Mouse (Mus musculus) CH12.LX (cell line): ENCODE measurements at regions not wholly inside any gene's neighbourhood (a gene's known extent, or its start where the extent isn't known, plus 50 kb on each side); places are given as distances from the start of the nearest gene placed in this dataset.

ENCODE experiments used
- DNase-seq: peaks from one replicate; pipeline ENCODE4 v3.0.0-alpha.2; 2013; ENCODE audit errors: extremely low read depth
- H3K27ac ChIP-seq: 2 replicates; pipeline ENCODE4 v1.5.1; 2012; ENCODE audit warnings: low read depth, mild to moderate bottlenecking, control low read depth, moderate library complexity; ENCODE audit not compliant: insufficient read depth
- H3K27me3 ChIP-seq: replicated peaks from 2 replicates; pipeline ENCODE3; 2012; ENCODE audit warnings: inconsistent platforms
- H3K36me3 ChIP-seq, 2 experiments: replicated peaks in 1 of 2; 2 replicates each; pipeline versions ENCODE3 to v1.6.1; 2012; ENCODE audit warnings: inconsistent platforms in 1 of 2, low read length in 1 of 2, mild to moderate bottlenecking in 1 of 2, mixed read lengths in 1 of 2, moderate library complexity in 1 of 2; ENCODE audit not compliant: control insufficient read depth in 1 of 2, insufficient read depth in 1 of 2
- H3K4me1 ChIP-seq, 2 experiments: 2 replicates each; pipeline ENCODE4 v1.6.1; 2012; ENCODE audit warnings: inconsistent platforms in 1 of 2, moderate library complexity in 1 of 2; ENCODE audit not compliant: insufficient read depth in 2 of 2, control insufficient read depth in 1 of 2
- H3K4me2 ChIP-seq: 2 replicates; pipeline ENCODE4 v1.6.1; 2012; ENCODE audit warnings: low read depth, mild to moderate bottlenecking, control low read depth; ENCODE audit not compliant: poor library complexity, insufficient read depth, severe bottlenecking
- H3K4me3 ChIP-seq, 3 experiments: fragments of 150-350 bp in 1 of 3; sonication (generic) in 1 of 3; replicated peaks in 1 of 3; 2 replicates each; pipeline versions ENCODE3 to v1.5.1; 2011 to 2012; ENCODE audit warnings: low read depth in 2 of 3, low read length in 2 of 3, mild to moderate bottlenecking in 2 of 3, moderate library complexity in 2 of 3, control low read depth in 1 of 3, improper control_type of control experiment in 1 of 3, inconsistent platforms in 1 of 3, mixed read lengths in 1 of 3; ENCODE audit not compliant: poor library complexity in 1 of 3
- H3K79me2 ChIP-seq: replicated peaks from 2 replicates; pipeline ENCODE4 v1.6.1; 2012; ENCODE audit warnings: mild to moderate bottlenecking, moderate library complexity; ENCODE audit not compliant: control insufficient read depth, poor library complexity, insufficient read depth, severe bottlenecking; ENCODE audit errors: extremely low read depth
- H3K9ac ChIP-seq: 2 replicates; pipeline ENCODE4 v1.6.1; 2012; ENCODE audit warnings: low read depth, mild to moderate bottlenecking, control low read depth, moderate library complexity; ENCODE audit not compliant: insufficient read depth
- H3K9me3 ChIP-seq: replicated peaks from 2 replicates; pipeline ENCODE3; 2012; ENCODE audit warnings: low read length, inconsistent platforms, mixed read lengths
- BHLHE40 ChIP-seq: IDR thresholded peaks from 2 replicates; pipeline ENCODE4 v1.6.1; 2011; ENCODE audit warnings: mild to moderate bottlenecking, low read depth, low read length, improper control_type of control experiment
- CHD2 ChIP-seq: IDR thresholded peaks from 2 replicates; pipeline ENCODE4 v1.6.1; 2011; ENCODE audit warnings: low read length, improper control_type of control experiment
- ELF1 ChIP-seq: IDR thresholded peaks from 2 replicates; pipeline ENCODE4 v1.6.1; 2014; ENCODE audit warnings: low read depth, mild to moderate bottlenecking, inconsistent platforms, low read length, improper control_type of control experiment
- ETS1 ChIP-seq: conservative IDR thresholded peaks from 2 replicates; pipeline ENCODE4 v1.6.1; 2012; ENCODE audit warnings: low read depth, mild to moderate bottlenecking, inconsistent platforms, low read length, improper control_type of control experiment, moderate library complexity
- GABPA ChIP-seq: IDR thresholded peaks from 2 replicates; pipeline ENCODE4 v1.6.1; 2012; ENCODE audit warnings: low read depth, low read length, improper control_type of control experiment, inconsistent platforms; ENCODE audit not compliant: insufficient replicate concordance
- HCFC1 ChIP-seq: IDR thresholded peaks from 2 replicates; pipeline ENCODE4 v1.6.1; 2012; ENCODE audit warnings: low read depth, mild to moderate bottlenecking, inconsistent platforms, low read length, improper control_type of control experiment
- IRF4 ChIP-seq: IDR thresholded peaks from 2 replicates; pipeline ENCODE4 v1.6.1; 2014; ENCODE audit warnings: low read depth, mild to moderate bottlenecking, inconsistent platforms, low read length, improper control_type of control experiment
- JUND ChIP-seq: conservative IDR thresholded peaks from 2 replicates; pipeline ENCODE4 v1.6.1; 2011; ENCODE audit warnings: low read depth, low read length, improper control_type of control experiment
- MAFK ChIP-seq: IDR thresholded peaks from 2 replicates; pipeline ENCODE4 v1.6.1; 2011; ENCODE audit warnings: low read length, improper control_type of control experiment; ENCODE audit not compliant: insufficient replicate concordance
- MAZ ChIP-seq: IDR thresholded peaks from 2 replicates; pipeline ENCODE4 v1.6.1; 2012; ENCODE audit warnings: low read depth, mild to moderate bottlenecking, inconsistent platforms, low read length, improper control_type of control experiment, moderate library complexity
- MXI1 ChIP-seq: IDR thresholded peaks from 2 replicates; pipeline ENCODE4 v1.6.1; 2011; ENCODE audit warnings: mild to moderate bottlenecking, low read depth, low read length, improper control_type of control experiment
- NELFE ChIP-seq: IDR thresholded peaks from 2 replicates; pipeline ENCODE4 v1.6.1; 2011; ENCODE audit warnings: low read depth, low read length, improper control_type of control experiment
- NRF1 ChIP-seq: IDR thresholded peaks from 2 replicates; pipeline ENCODE4 v1.6.1; 2014; ENCODE audit warnings: low read depth, mild to moderate bottlenecking, inconsistent platforms, low read length, improper control_type of control experiment, moderate library complexity
- PAX5 ChIP-seq: IDR thresholded peaks from 2 replicates; pipeline ENCODE4 v1.6.1; 2012; ENCODE audit warnings: low read length, inconsistent platforms, mixed read lengths
- POLR2AphosphoS2 ChIP-seq: IDR thresholded peaks from 2 replicates; pipeline ENCODE4 v1.6.1; 2011; ENCODE audit warnings: low read depth, low read length, improper control_type of control experiment
- RAD21 ChIP-seq: IDR thresholded peaks from 2 replicates; pipeline ENCODE4 v1.6.1; 2011; ENCODE audit warnings: low read depth, mild to moderate bottlenecking, low read length, improper control_type of control experiment, moderate library complexity
- RCOR1 ChIP-seq: conservative IDR thresholded peaks from 2 replicates; pipeline ENCODE4 v1.6.1; 2012; ENCODE audit warnings: low read depth, mild to moderate bottlenecking, inconsistent platforms, low read length, improper control_type of control experiment
- TCF12 ChIP-seq: IDR thresholded peaks from 2 replicates; pipeline ENCODE4 v1.6.1; 2014; ENCODE audit warnings: low read depth, mild to moderate bottlenecking, inconsistent platforms, low read length, improper control_type of control experiment
- USF1 ChIP-seq: IDR thresholded peaks from 2 replicates; pipeline ENCODE4 v1.6.1; 2014; ENCODE audit warnings: low read depth, mild to moderate bottlenecking, inconsistent platforms, low read length, improper control_type of control experiment
- ZC3H11A ChIP-seq: IDR thresholded peaks from 2 replicates; pipeline ENCODE4 v1.6.1; 2012; ENCODE audit warnings: low read depth, mild to moderate bottlenecking, inconsistent platforms, low read length, improper control_type of control experiment
- ZMIZ1 ChIP-seq: IDR thresholded peaks from 2 replicates; pipeline ENCODE4 v1.6.1; 2012; ENCODE audit warnings: low read depth, mild to moderate bottlenecking, inconsistent platforms, low read length, improper control_type of control experiment
- dilution Hi-C: fragments of 300-500 bp; cut with MboI; formaldehyde crosslinking; loops from 2 replicates; pipeline ENCODE4 v1.14.3; 2020; ENCODE audit warnings: low sequenced_read_pairs; ENCODE audit not compliant: extremely low pct_unique_long_range_greater_than_20kb, extremely low pct_ligation_motif_present
- in situ Hi-C: fragments of 300-500 bp; cut with MboI; formaldehyde crosslinking; loops from 3 replicates; pipeline ENCODE4 v1.14.3; 2019; ENCODE audit warnings: low sequenced_read_pairs, low pct_ligation_motif_present, low pct_unique_long_range_greater_than_20kb, mixed read lengths

- no peak for DNase-seq
- no peak overlapping the region for H3K4me3 ChIP-seq
- H3K9ac ChIP-seq = no peak overlapping the region
- peaks cover 2 to 34% of the 10 kb centered on the region in 2 experiments for H3K4me1 ChIP-seq
- H3K27me3 ChIP-seq = no peaks in the 10 kb centered on the region
- no peak for TF ChIP-seq TCF12
- no peak for TF ChIP-seq BHLHE40
- no peak for TF ChIP-seq MAZ
- no peak for TF ChIP-seq MAFK
- TF ChIP-seq POLR2AphosphoS2 = no peak
- TF ChIP-seq PAX5 = no peak
- TF ChIP-seq HCFC1 = no peak
- TF ChIP-seq ZMIZ1 = no peak
- TF ChIP-seq IRF4 = no peak
- TF ChIP-seq RCOR1 = no peak
- TF ChIP-seq JUND = no peak
- no peak for TF ChIP-seq ETS1
- TF ChIP-seq RAD21 = no peak
- no peak for TF ChIP-seq GABPA
- dilution Hi-C loops (no loop called here), in situ Hi-C loops (no loop called here)
- no peak overlapping the region for H3K4me2 ChIP-seq
- H3K9me3 ChIP-seq = no peaks in the 10 kb centered on the region
- peaks cover 0 to 3% of the 10 kb centered on the region in 2 experiments for H3K36me3 ChIP-seq
- H3K79me2 ChIP-seq = no peaks in the 10 kb centered on the region
- no peak overlapping the region for H3K27ac ChIP-seq
Observed at GRCm38 (mm10) chr1:59413264-59413663, 69.0 kb upstream of the Fzd7 start.

- Histone ChIP-seq H3K27me3 (no peaks in the 10 kb centered on the region), H3K9me3 (no peaks in the 10 kb centered on the region), H3K36me3 (peaks cover 0 to 3% of the 10 kb centered on the region in 2 experiments), H3K4me1 (peaks cover 6 to 46% of the 10 kb centered on the region in 2 experiments), H3K27ac (no peak overlapping the region), H3K4me2 (no peak overlapping the region), H3K9ac (no peak overlapping the region), H3K79me2 (no peaks in the 10 kb centered on the region), H3K4me3 (no peak overlapping the region)
- in situ Hi-C loops (no loop called here), dilution Hi-C loops (no loop called here)
- TF ChIP-seq USF1 (no peak), MXI1 (no peak), NRF1 (no peak), CHD2 (no peak), ZC3H11A (no peak), NELFE (no peak), ELF1 (no peak)
- DNase-seq = no peak
Observed at GRCm38 (mm10) chr1:59414401-59415210, 67.6 kb upstream of the Fzd7 start.
